ENCODE assay signal across 16 mouse cellular contexts in genomic region chr13:30650684-30651083, GRCm38 (mm10). TPM values are rescaled to one million over a fixed set of nuclear protein-coding genes. Genes with fewer than 3 reads are reported as not detected.
A peak's percentile ranks its signal among the peaks of the same experiment; 100 is the strongest.
DNase-seq lines count a peak whose midpoint lies in the region.
"Had no signal": no experiment of that assay in that cellular context is flagged by ENCODE, and none has a peak within 500 bp of the region (broad histone marks: within the 10 kb centered on the region; RNA-seq: fewer than 3 reads in every experiment).

No protein-coding gene starts in this region.

- intact Hi-C loops in heart, postnatal 14 days (cut with DNase I), result loop anchor here (10.0 kb wide), 1 partner anchor 324 kb away; the partner anchor contains the start of genes Exoc2 and Gm5447
- intact Hi-C loops in left cerebral cortex, postnatal 4 days (cut with DNase I), result no loop called here
- intact Hi-C loops in left cerebral cortex, postnatal 25 days (cut with DNase I), result no loop called here

- DNase-seq in cerebellum, adult 9-11 months, result peak; percentile 8
- no peak for DNase-seq in cerebellum, adult 18-20 months
- peak; percentile 70 for DNase-seq in heart, adult 11 months
- DNase-seq in heart, postnatal 14 days, result no peak
- DNase-seq in left cerebral cortex, postnatal 4 days, result peak; percentile 39
- DNase-seq in left cerebral cortex, postnatal 25 days (ENCODE audit: low spot score in 2 of 2), result no peak
- DNase-seq: adrenal gland, postnatal 10 days; adrenal gland, postnatal 36 days; B cell, adult 2 months; cerebellum, adult 11 months; cerebellum, postnatal 36 days; embryo, embryonic 11 days; gastrocnemius, postnatal 25 days; heart, adult 2 months; kidney, adult 11 months; kidney, adult 8-10 months had no signal

RNA-seq across cellular contexts. Expression of gene Dusp22, which starts 9.1 kb away (rescaled TPM):
- 10 to 100 TPM; 19.6 to 19.9 TPM for total RNA-seq in heart, postnatal 14 days (2021)
- total RNA-seq in left cerebral cortex, postnatal 4 days (2021), result 10 to 100 TPM; 22.8 to 24.8 TPM
- total RNA-seq in left cerebral cortex, postnatal 25 days (2021), result 10 to 100 TPM; 34.1 to 35.5 TPM

Comparison
In these comparisons a context has a peak if more than half of its experiments do, and no peak if none do; other contexts are left out.
1. DNase-seq: peak in cerebellum, adult 9-11 months (single experiment), heart, adult 11 months (single experiment) and left cerebral cortex, postnatal 4 days (single experiment); none in cerebellum, adult 18-20 months (0 of 2), heart, postnatal 14 days (0 of 2) and left cerebral cortex, postnatal 25 days (0 of 2).